Mouse (Mus musculus): ENCODE results near the gene Zfp36.

- TF ChIP-seq CTCF (IDR thresholded peaks at IDR 0.05; ENCODE audit: low read depth) (no peak), EP300 (IDR thresholded peaks at IDR 0.05; ENCODE audit: low read depth) (no peak)
Observed at GRCm38 (mm10) chr7:28398696-28399340, 18.8 kb upstream of the Zfp36 start.

Data from heart, postnatal 0 days (tissue).